Mouse (Mus musculus): ENCODE data around the gene Il18r1. TPM values are rescaled to one million over a fixed set of nuclear protein-coding genes. Genes with fewer than 3 reads are reported as not detected.

Gene Il18r1
- polyA plus RNA-seq, 1 experiment from 2014 or later, result not detected

DNA sequence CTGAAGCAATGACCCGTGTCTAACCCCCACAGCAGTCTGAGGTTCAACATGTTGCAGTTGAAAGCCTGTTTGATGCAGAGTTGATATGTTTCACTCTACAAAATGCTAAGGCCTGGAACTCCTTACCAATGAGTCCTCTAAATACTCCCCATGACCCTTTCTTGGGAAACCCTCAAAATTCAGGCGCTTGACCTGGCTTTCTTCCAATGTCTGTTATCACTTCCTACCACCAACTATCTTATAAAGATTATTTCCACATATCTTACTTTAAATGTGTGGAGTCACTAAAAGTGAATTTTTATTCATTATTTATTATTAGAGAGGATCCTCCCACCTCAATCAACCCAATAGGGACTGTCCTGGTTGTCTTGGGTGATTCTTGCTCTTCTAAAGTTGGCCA, 33.2 kb upstream of the Il18r1 start:
- no peak for ATAC-seq (ENCODE audit: insufficient number of reproducible peaks, low FRiP score, low TSS enrichment, low read depth)
- WGBS, result 91% methylated on average over 2 of the region's 2 CpGs

DNA sequence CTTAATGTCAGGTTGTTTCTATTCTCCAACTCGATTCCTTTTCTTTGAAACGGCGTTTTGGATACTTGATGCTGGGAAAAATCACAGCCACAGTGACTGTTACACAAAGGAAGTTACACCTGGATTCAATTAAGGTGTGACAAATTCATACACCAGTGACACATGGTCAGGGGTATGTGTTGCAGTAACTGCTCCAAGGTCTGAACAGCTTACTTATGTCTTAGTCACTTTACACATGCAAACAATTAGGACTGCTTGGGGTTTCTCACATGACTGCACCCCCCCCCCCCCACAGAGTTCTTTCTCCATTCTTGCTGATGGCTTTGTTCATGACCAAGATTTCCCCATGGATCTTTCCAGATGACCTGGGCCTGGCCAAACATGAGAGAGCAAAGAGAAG, 29.4 kb upstream of the Il18r1 start:
- peak; percentile 67; the same call in 1 of the 2 replicates for ATAC-seq (ENCODE audit: insufficient number of reproducible peaks, low FRiP score, low TSS enrichment, low read depth)
- no peak overlapping the region for H3K4me3 ChIP-seq (ENCODE audit: low read depth, low read length)
- no peak overlapping the region for H3K27ac ChIP-seq (replicated peaks; ENCODE audit: low read depth, low read length)
- H3K4me2 ChIP-seq (ENCODE audit: low read depth, severe bottlenecking), result no peak overlapping the region
- 0 out of 2 replicates have a peak, but pooled peaks cover 3% of the 10 kb centered on the region for H3K4me1 ChIP-seq (ENCODE audit: control insufficient read depth, insufficient read depth, low read length)
- DNase-seq (ENCODE audit: low spot score), result peak; percentile 23
- H3K36me3 ChIP-seq (ENCODE audit: control insufficient read depth, insufficient read depth, low read length), result no peaks in the 10 kb centered on the region
- H3K9ac ChIP-seq (ENCODE audit: low read length), result no peak overlapping the region
- no peaks in the 10 kb centered on the region for H3K27me3 ChIP-seq (ENCODE audit: control insufficient read depth, insufficient read depth, low read length)
- no peaks in the 10 kb centered on the region for H3K9me3 ChIP-seq (ENCODE audit: control insufficient read depth, low read length)
- 27% methylated on average over 3 of the region's 3 CpGs for WGBS

More for the DNA sequence above, 33.2 kb upstream of the Il18r1 start:
- no peak overlapping the region for H3K4me3 ChIP-seq (ENCODE audit: low read depth, low read length)
- no peaks in the 10 kb centered on the region for H3K9me3 ChIP-seq (ENCODE audit: control insufficient read depth, low read length)
- 0 out of 2 replicates have a peak, but pooled peaks cover 3% of the 10 kb centered on the region for H3K4me1 ChIP-seq (ENCODE audit: control insufficient read depth, insufficient read depth, low read length)
- H3K36me3 ChIP-seq (ENCODE audit: control insufficient read depth, insufficient read depth, low read length), result no peaks in the 10 kb centered on the region
- H3K9ac ChIP-seq (ENCODE audit: low read length), result no peak overlapping the region
- no peak overlapping the region for H3K4me2 ChIP-seq (ENCODE audit: low read depth, severe bottlenecking)
- no peak overlapping the region for H3K27ac ChIP-seq (replicated peaks; ENCODE audit: low read depth, low read length)
- no peak for DNase-seq (ENCODE audit: low spot score)
- H3K27me3 ChIP-seq (ENCODE audit: control insufficient read depth, insufficient read depth, low read length), result no peaks in the 10 kb centered on the region

- no peak overlapping the region for H3K4me2 ChIP-seq (ENCODE audit: low read depth, severe bottlenecking)
- no peaks in the 10 kb centered on the region for H3K9me3 ChIP-seq (ENCODE audit: control insufficient read depth, low read length)
- ATAC-seq (ENCODE audit: insufficient number of reproducible peaks, low FRiP score, low TSS enrichment, low read depth) (no peak), DNase-seq (ENCODE audit: low spot score) (no peak)
- H3K27me3 ChIP-seq (ENCODE audit: control insufficient read depth, insufficient read depth, low read length), result no peaks in the 10 kb centered on the region
- no peak overlapping the region for H3K9ac ChIP-seq (ENCODE audit: low read length)
- H3K4me3 ChIP-seq (ENCODE audit: low read depth, low read length), result no peak overlapping the region
- 93% methylated on average over 2 of the region's 2 CpGs for whole genome bisulfite sequencing
- H3K36me3 ChIP-seq (ENCODE audit: control insufficient read depth, insufficient read depth, low read length), result no peaks in the 10 kb centered on the region
- H3K27ac ChIP-seq (replicated peaks; ENCODE audit: low read depth, low read length), result no peak overlapping the region
- 0 out of 2 replicates have a peak, but pooled peaks cover 3% of the 10 kb centered on the region for H3K4me1 ChIP-seq (ENCODE audit: control insufficient read depth, insufficient read depth, low read length)
Measured at GRCm38 (mm10) chr1:40437340-40437739, 28.0 kb upstream of the Il18r1 start.

GRCm38 (mm10) chr1:40439504-40439903, 25.8 kb upstream of the Il18r1 start:
- H3K4me3 ChIP-seq (ENCODE audit: low read depth, low read length), result no peak overlapping the region
- H3K27ac ChIP-seq (replicated peaks; ENCODE audit: low read depth, low read length), result no peak overlapping the region
- no peak overlapping the region for H3K4me2 ChIP-seq (ENCODE audit: low read depth, severe bottlenecking)
- no peaks in the 10 kb centered on the region for H3K36me3 ChIP-seq (ENCODE audit: control insufficient read depth, insufficient read depth, low read length)
- DNase-seq (ENCODE audit: low spot score), result no peak
- 0 out of 2 replicates have a peak, but pooled peaks cover 3% of the 10 kb centered on the region for H3K4me1 ChIP-seq (ENCODE audit: control insufficient read depth, insufficient read depth, low read length)
- no peak overlapping the region for H3K9ac ChIP-seq (ENCODE audit: low read length)
- no peak for ATAC-seq (ENCODE audit: insufficient number of reproducible peaks, low FRiP score, low TSS enrichment, low read depth)
- no peaks in the 10 kb centered on the region for H3K9me3 ChIP-seq (ENCODE audit: control insufficient read depth, low read length)
- 79% methylated on average over 8 of the region's 8 CpGs for whole genome bisulfite sequencing
- no peaks in the 10 kb centered on the region for H3K27me3 ChIP-seq (ENCODE audit: control insufficient read depth, insufficient read depth, low read length)

DNA sequence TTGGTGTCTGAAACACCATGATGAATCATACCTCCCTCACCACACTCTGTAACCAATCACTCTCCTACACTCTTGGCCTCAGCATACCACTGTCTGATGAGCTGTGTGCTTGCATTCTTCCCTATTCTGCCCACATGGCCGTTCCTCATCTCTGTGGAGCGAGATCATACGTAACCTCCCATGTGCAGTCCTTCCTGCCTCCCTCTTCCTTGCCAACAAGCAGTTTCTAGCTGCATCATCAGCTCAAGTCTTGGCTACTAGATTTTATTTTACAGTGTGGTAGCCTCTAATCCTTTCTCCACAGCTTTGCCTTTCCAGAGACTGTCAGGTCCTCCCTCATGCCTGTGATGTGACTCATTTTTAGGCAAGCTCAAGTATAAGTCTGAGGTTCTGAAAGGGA, 20.6 kb upstream of the Il18r1 start:
- H3K27ac ChIP-seq (replicated peaks; ENCODE audit: low read depth, low read length), result no peak overlapping the region
- no peak overlapping the region for H3K9ac ChIP-seq (ENCODE audit: low read length)
- WGBS, result 92% methylated on average over 3 of the region's 3 CpGs
- no peaks in the 10 kb centered on the region for H3K36me3 ChIP-seq (ENCODE audit: control insufficient read depth, insufficient read depth, low read length)
- no peak overlapping the region for H3K4me3 ChIP-seq (ENCODE audit: low read depth, low read length)
- no peaks in the 10 kb centered on the region for H3K9me3 ChIP-seq (ENCODE audit: control insufficient read depth, low read length)
- H3K4me2 ChIP-seq (ENCODE audit: low read depth, severe bottlenecking), result no peak overlapping the region
- no peak for ATAC-seq (ENCODE audit: insufficient number of reproducible peaks, low FRiP score, low TSS enrichment, low read depth)
- DNase-seq (ENCODE audit: low spot score), result no peak
- no peaks in the 10 kb centered on the region for H3K4me1 ChIP-seq (ENCODE audit: control insufficient read depth, insufficient read depth, low read length)
- no peaks in the 10 kb centered on the region for H3K27me3 ChIP-seq (ENCODE audit: control insufficient read depth, insufficient read depth, low read length)

GRCm38 (mm10) chr1:40467306-40467705, 2.0 kb downstream of the Il18r1 start:
- Histone ChIP-seq H3K36me3 (ENCODE audit: control insufficient read depth, insufficient read depth, low read length) (no peaks in the 10 kb centered on the region), H3K4me2 (ENCODE audit: low read depth, severe bottlenecking) (no peak overlapping the region), H3K9ac (ENCODE audit: low read length) (no peak overlapping the region), H3K4me3 (ENCODE audit: low read depth, low read length) (no peak overlapping the region), H3K4me1 (ENCODE audit: control insufficient read depth, insufficient read depth, low read length) (no peaks in the 10 kb centered on the region), H3K27ac (replicated peaks; ENCODE audit: low read depth, low read length) (no peak overlapping the region), H3K9me3 (ENCODE audit: control insufficient read depth, low read length) (no peaks in the 10 kb centered on the region), H3K27me3 (ENCODE audit: control insufficient read depth, insufficient read depth, low read length) (no peaks in the 10 kb centered on the region)
- DNase-seq (ENCODE audit: low spot score) (no peak), ATAC-seq (ENCODE audit: insufficient number of reproducible peaks, low FRiP score, low TSS enrichment, low read depth) (no peak)
- 92% methylated on average over 4 of the region's 4 CpGs for WGBS

- Histone ChIP-seq H3K4me3 (ENCODE audit: low read depth, low read length) (no peak overlapping the region), H3K27me3 (ENCODE audit: control insufficient read depth, insufficient read depth, low read length) (no peaks in the 10 kb centered on the region), H3K9ac (ENCODE audit: low read length) (no peak overlapping the region), H3K36me3 (ENCODE audit: control insufficient read depth, insufficient read depth, low read length) (no peaks in the 10 kb centered on the region), H3K9me3 (ENCODE audit: control insufficient read depth, low read length) (no peaks in the 10 kb centered on the region), H3K27ac (replicated peaks; ENCODE audit: low read depth, low read length) (no peak overlapping the region), H3K4me1 (ENCODE audit: control insufficient read depth, insufficient read depth, low read length) (no peaks in the 10 kb centered on the region), H3K4me2 (ENCODE audit: low read depth, severe bottlenecking) (no peak overlapping the region)
- WGBS, result 88% methylated on average over 2 of the region's 2 CpGs
- ATAC-seq (ENCODE audit: insufficient number of reproducible peaks, low FRiP score, low TSS enrichment, low read depth) (no peak), DNase-seq (ENCODE audit: low spot score) (no peak)
Measured at GRCm38 (mm10) chr1:40468805-40469204, 3.5 kb downstream of the Il18r1 start.

DNA sequence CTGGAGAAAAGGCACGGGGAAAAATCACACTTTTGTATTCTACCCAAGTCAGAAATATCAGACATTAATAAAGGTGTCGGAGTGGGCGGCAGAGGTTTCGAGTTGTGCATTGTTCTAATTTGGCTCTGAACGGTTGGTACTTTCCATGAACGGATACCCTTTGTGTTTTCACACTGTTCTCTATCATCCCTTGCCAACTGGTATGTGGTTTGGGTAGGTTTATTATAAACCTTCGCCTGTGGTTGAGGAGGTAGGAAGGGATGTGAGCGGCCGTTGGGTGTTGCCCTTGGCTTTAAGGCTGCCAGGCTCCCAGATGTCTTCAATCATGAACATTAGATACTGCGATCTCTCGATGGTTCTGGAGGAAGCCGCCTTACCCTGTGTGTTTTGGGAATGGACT, 4.5 kb downstream of the Il18r1 start:
- Histone ChIP-seq H3K4me2 (ENCODE audit: low read depth, severe bottlenecking) (no peak overlapping the region), H3K27me3 (ENCODE audit: control insufficient read depth, insufficient read depth, low read length) (no peaks in the 10 kb centered on the region)
- no peak for DNase-seq (ENCODE audit: low spot score)

GRCm38 (mm10) chr1:40472401-40472800, 7.0 kb downstream of the Il18r1 start:
- no peaks in the 10 kb centered on the region for H3K36me3 ChIP-seq (ENCODE audit: control insufficient read depth, insufficient read depth, low read length)
- H3K4me2 ChIP-seq (ENCODE audit: low read depth, severe bottlenecking), result no peak overlapping the region
- no peaks in the 10 kb centered on the region for H3K27me3 ChIP-seq (ENCODE audit: control insufficient read depth, insufficient read depth, low read length)
- no peaks in the 10 kb centered on the region for H3K9me3 ChIP-seq (ENCODE audit: control insufficient read depth, low read length)
- H3K9ac ChIP-seq (ENCODE audit: low read length), result no peak overlapping the region
- H3K4me3 ChIP-seq (ENCODE audit: low read depth, low read length), result no peak overlapping the region
- ATAC-seq (ENCODE audit: insufficient number of reproducible peaks, low FRiP score, low TSS enrichment, low read depth) (no peak), DNase-seq (ENCODE audit: low spot score) (no peak)
- H3K4me1 ChIP-seq (ENCODE audit: control insufficient read depth, insufficient read depth, low read length), result no peaks in the 10 kb centered on the region
- H3K27ac ChIP-seq (replicated peaks; ENCODE audit: low read depth, low read length), result no peak overlapping the region
- WGBS, result 88% methylated on average over 1 of the region's 1 CpGs

More for the DNA sequence above, 4.5 kb downstream of the Il18r1 start:
- no peak overlapping the region for H3K4me3 ChIP-seq (ENCODE audit: low read depth, low read length)
- 93% methylated on average over 12 of the region's 12 CpGs for WGBS
- no peaks in the 10 kb centered on the region for H3K4me1 ChIP-seq (ENCODE audit: control insufficient read depth, insufficient read depth, low read length)
- H3K9ac ChIP-seq (ENCODE audit: low read length), result no peak overlapping the region
- no peaks in the 10 kb centered on the region for H3K36me3 ChIP-seq (ENCODE audit: control insufficient read depth, insufficient read depth, low read length)
- no peaks in the 10 kb centered on the region for H3K9me3 ChIP-seq (ENCODE audit: control insufficient read depth, low read length)
- no peak overlapping the region for H3K27ac ChIP-seq (replicated peaks; ENCODE audit: low read depth, low read length)
- no peak for ATAC-seq (ENCODE audit: insufficient number of reproducible peaks, low FRiP score, low TSS enrichment, low read depth)
